Mouse (Mus musculus) forebrain, embryonic 12.5 days (tissue): ENCODE measurements around the gene Ndufs4. TPM values are rescaled to one million over a fixed set of nuclear protein-coding genes. Genes with fewer than 3 reads are reported as not detected.

ENCODE experiments used
- ATAC-seq: fragments of 200-750 bp; cut with Nextera tagmentation; 2 replicates; pipeline ENCODE4 v1.8.0; 2017; ENCODE audit warnings: moderate TSS enrichment; ENCODE audit not compliant: low FRiP score
- H3K27ac ChIP-seq: fragments of 300-500 bp; sonication (generic); 2 replicates; pipeline ENCODE4 v1.5.1; 2016; ENCODE audit warnings: mild to moderate bottlenecking
- H3K27me3 ChIP-seq: fragments of 300-500 bp; sonication (generic); 2 replicates; pipeline ENCODE4 v1.6.1; 2016; ENCODE audit warnings: mild to moderate bottlenecking
- H3K36me3 ChIP-seq: fragments of 300-500 bp; sonication (generic); replicated peaks from 2 replicates; pipeline ENCODE4 v1.6.1; 2016; ENCODE audit warnings: mild to moderate bottlenecking
- H3K4me1 ChIP-seq: fragments of 300-500 bp; sonication (generic); 2 replicates; pipeline ENCODE4 v1.6.1; 2016
- H3K4me2 ChIP-seq: fragments of 300-500 bp; sonication (generic); 2 replicates; pipeline ENCODE4 v1.6.1; 2016; ENCODE audit warnings: mild to moderate bottlenecking, moderate library complexity
- H3K4me3 ChIP-seq: fragments of 300-500 bp; sonication (generic); replicated peaks from 2 replicates; pipeline ENCODE4 v1.5.1; 2016; ENCODE audit warnings: mild to moderate bottlenecking
- H3K9ac ChIP-seq: fragments of 300-500 bp; sonication (generic); 2 replicates; pipeline ENCODE4 v1.6.1; 2016; ENCODE audit warnings: mild to moderate bottlenecking
- H3K9me3 ChIP-seq: fragments of 300-500 bp; sonication (generic); 2 replicates; pipeline ENCODE4 v1.6.1; 2016
- WGBS: fragments of 180-500 bp; shearing (Covaris S2); methylation state at CpG from one replicate; pipeline ENCODE4 v1.1.7; 2016; 5-methylcytosine and 5-hydroxymethylcytosine counted together
- polyA plus RNA-seq: library from polyadenylated mRNA; unstranded; fragments of >200 nt; fragmentation: Nextera tagmentation; extraction: Ambion mirVana; gene quantifications from 2 replicates; pipeline ENCODE4 v1.2.1, GENCODE M21; 2016

The Ndufs4 gene
- polyA plus RNA-seq, 1 experiment from 2014 or later: 317 TPM

DNA sequence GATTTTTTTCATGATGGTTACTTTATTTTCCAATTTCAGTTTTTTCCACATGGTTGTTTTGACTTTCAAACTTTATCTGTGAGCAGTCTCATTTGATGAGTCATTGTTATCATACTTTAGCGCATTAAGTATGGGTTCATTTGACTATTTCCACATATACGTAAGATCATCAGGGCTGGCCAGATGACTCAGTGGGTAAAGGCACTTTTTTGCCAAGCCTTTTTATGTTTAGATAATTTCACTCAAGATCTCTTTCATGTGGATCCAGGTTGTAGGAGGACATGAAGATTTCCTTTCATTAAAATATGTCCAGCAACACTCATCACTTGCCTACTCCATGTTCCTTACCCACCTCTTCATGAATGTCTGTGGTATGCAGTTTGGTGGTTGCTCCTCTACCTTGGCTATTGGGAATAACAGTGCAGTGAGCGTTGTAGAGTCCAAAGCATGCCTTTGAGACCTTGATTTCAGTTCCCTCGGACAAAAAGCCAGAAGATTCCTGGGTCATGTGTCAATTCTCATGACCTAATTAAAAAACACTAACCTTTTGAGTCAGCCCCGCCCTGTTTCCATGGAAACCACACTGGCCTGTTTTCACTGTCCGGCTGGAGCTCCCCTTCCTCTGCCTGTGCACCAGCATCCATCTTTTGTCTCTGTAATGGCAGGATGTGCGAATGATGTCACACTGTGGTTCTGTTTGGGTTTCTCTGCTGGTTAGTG, 127.4 kb downstream of the Ndufs4 start:
- H3K9ac ChIP-seq: no peak overlapping the region
- H3K27me3 ChIP-seq: no peaks in the 10 kb centered on the region
- no peaks in the 10 kb centered on the region for H3K36me3 ChIP-seq
- H3K4me1 ChIP-seq: peaks cover 3% of the 10 kb centered on the region; the same call in 1 of the 2 replicates
- H3K9me3 ChIP-seq: no peaks in the 10 kb centered on the region
- WGBS: 69% methylated on average over 7 of the region's 7 CpGs
- no peak overlapping the region for H3K4me3 ChIP-seq
- no peak overlapping the region for H3K4me2 ChIP-seq
- ATAC-seq: no peak
- H3K27ac ChIP-seq: no peak overlapping the region

DNA sequence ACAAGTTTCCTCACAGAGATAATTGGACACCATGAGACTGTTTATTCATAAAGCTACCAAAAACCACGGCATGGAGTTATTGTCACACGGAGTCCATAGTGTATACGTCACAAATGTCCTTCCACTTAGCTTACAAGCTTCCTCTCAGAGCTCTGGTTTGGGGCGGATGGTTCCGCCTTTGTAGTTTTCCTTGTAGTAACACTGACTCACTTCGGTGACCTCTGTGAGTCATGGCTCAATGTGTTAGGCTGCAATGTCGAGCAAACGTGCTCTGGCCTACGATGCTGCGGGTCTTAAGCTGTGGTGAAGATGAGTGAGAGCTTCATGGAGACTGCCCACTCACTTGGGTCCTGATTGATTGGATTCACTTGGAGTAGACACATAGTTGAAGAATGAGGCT, 133.4 kb downstream of the Ndufs4 start:
- Histone ChIP-seq H3K9ac (no peak overlapping the region), H3K4me3 (no peak overlapping the region), H3K27ac (no peak overlapping the region), H3K36me3 (no peaks in the 10 kb centered on the region), H3K9me3 (no peaks in the 10 kb centered on the region), H3K4me2 (no peak overlapping the region), H3K4me1 (no peaks in the 10 kb centered on the region), H3K27me3 (no peaks in the 10 kb centered on the region)
- 92% methylated on average over 10 of the region's 10 CpGs for WGBS
- no peak for ATAC-seq

Other genes starting within 250 kb of the Ndufs4 start
- 23.3 and 25.9 TPM in 2 replicates for gene Fst, start 70.7 kb upstream of the Ndufs4 start, polyA plus RNA-seq